Mouse (Mus musculus) hindbrain, embryonic 14.5 days (tissue): ENCODE data around the gene Ghdc. TPM values are rescaled to one million over a fixed set of nuclear protein-coding genes. Genes with fewer than 3 reads are reported as not detected.

Experiments used
- ATAC-seq: fragments of 200-750 bp; cut with Nextera tagmentation; 2 replicates; pipeline ENCODE4 v1.8.0; 2017; ENCODE audit warnings: moderate number of reproducible peaks, mild to moderate bottlenecking, moderate TSS enrichment, moderate library complexity; ENCODE audit not compliant: low FRiP score
- DNase-seq: peaks from one replicate; pipeline ENCODE4 v3.0.0-alpha.2; 2015; ENCODE audit warnings: low spot score
- H3K27ac ChIP-seq: fragments of 300-500 bp; sonication (generic); 2 replicates; pipeline ENCODE4 v1.5.1; 2014; ENCODE audit warnings: mild to moderate bottlenecking, moderate library complexity
- H3K27me3 ChIP-seq: fragments of 300-500 bp; sonication (generic); 2 replicates; pipeline ENCODE4 v1.6.1; 2014; ENCODE audit warnings: mild to moderate bottlenecking, low read length, mixed read lengths; ENCODE audit not compliant: control insufficient read depth, insufficient read depth
- H3K36me3 ChIP-seq: fragments of 300-500 bp; sonication (generic); replicated peaks from 2 replicates; pipeline ENCODE4 v1.6.1; 2014; ENCODE audit not compliant: control insufficient read depth, insufficient read depth
- H3K4me1 ChIP-seq: fragments of 300-500 bp; sonication (generic); replicated peaks from 2 replicates; pipeline ENCODE4 v1.6.1; 2014; ENCODE audit warnings: antibody characterized with exemption, low read length, mixed read lengths; ENCODE audit not compliant: control insufficient read depth, insufficient read depth
- H3K4me2 ChIP-seq: fragments of 300-500 bp; sonication (generic); replicated peaks from 2 replicates; pipeline ENCODE4 v1.6.1; 2014; ENCODE audit warnings: mild to moderate bottlenecking, moderate library complexity
- H3K4me3 ChIP-seq: fragments of 300-500 bp; sonication (generic); replicated peaks from 2 replicates; pipeline ENCODE4 v1.5.1; 2014; ENCODE audit warnings: mild to moderate bottlenecking, low read length
- H3K9ac ChIP-seq: fragments of 300-500 bp; sonication (generic); 2 replicates; pipeline ENCODE4 v1.6.1; 2014
- H3K9me3 ChIP-seq: fragments of 300-500 bp; sonication (generic); 2 replicates; pipeline ENCODE4 v1.6.1; 2016; ENCODE audit warnings: low read length; ENCODE audit not compliant: control insufficient read depth
- WGBS: fragments of 180-500 bp; shearing (Covaris S2); extraction: QIAGEN DNeasy Blood & Tissue Kit; methylation state at CpG from one replicate; pipeline ENCODE4 v1.1.7; 2014; 5-methylcytosine and 5-hydroxymethylcytosine counted together
- polyA plus RNA-seq: library from polyadenylated mRNA; unstranded; fragments of >200 nt; fragmentation: Nextera tagmentation; extraction: Ambion mirVana; gene quantifications from 2 replicates; pipeline ENCODE4 v1.2.1, GENCODE M21; 2014

Gene Ghdc
- polyA plus RNA-seq, 1 experiment from 2014 or later = 4.4 TPM

- no peak overlapping the region for H3K4me3 ChIP-seq
- no peak overlapping the region for H3K27ac ChIP-seq
- no peaks in the 10 kb centered on the region for H3K4me1 ChIP-seq
- no peaks in the 10 kb centered on the region for H3K9me3 ChIP-seq
- WGBS = 84% methylated on average over 4 of the region's 4 CpGs
- H3K4me2 ChIP-seq = no peak overlapping the region
- H3K36me3 ChIP-seq = peaks cover 6% of the 10 kb centered on the region; the same call in 1 of the 2 replicates
- DNase-seq (no peak), ATAC-seq (no peak)
- no peaks in the 10 kb centered on the region for H3K27me3 ChIP-seq
- H3K9ac ChIP-seq = no peak overlapping the region
Measured at GRCm38 (mm10) chr11:100774261-100774660, 3.5 kb upstream of the Ghdc start.

DNA sequence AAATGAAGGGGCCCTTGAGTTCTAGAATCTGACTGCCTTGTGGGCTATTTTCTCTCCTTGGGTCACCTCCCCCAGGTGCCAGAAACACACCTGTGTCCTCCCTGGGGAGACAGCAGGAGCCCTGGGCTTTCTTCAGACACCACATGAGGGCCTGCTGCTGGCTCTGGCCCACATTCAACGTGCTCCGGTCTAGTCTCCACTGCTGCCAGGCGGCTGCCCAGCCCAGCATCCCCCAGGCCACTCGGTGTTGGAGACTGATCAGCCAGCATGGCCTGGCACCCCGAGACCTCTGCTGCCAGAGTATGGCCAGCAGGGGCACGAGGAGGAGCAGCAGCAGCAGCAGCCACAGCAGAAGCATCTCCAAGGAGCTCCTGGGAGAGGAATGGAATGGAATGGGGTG lies 777 bp downstream of the Ghdc start:
- H3K4me2 ChIP-seq = peak overlapping the region; percentile 46
- H3K9ac ChIP-seq = 0 out of 2 replicates have a peak overlapping the region, but pooled peaks have one; percentile 26
- peak overlapping the region; percentile 39 for H3K4me3 ChIP-seq
- no peak overlapping the region for H3K27ac ChIP-seq
- WGBS = 68% methylated on average over 6 of the region's 6 CpGs
- DNase-seq = no peak
- no peaks in the 10 kb centered on the region for H3K4me1 ChIP-seq
- no peaks in the 10 kb centered on the region for H3K27me3 ChIP-seq
- no peaks in the 10 kb centered on the region for H3K36me3 ChIP-seq
- no peak for ATAC-seq
- H3K9me3 ChIP-seq = no peaks in the 10 kb centered on the region

- Histone ChIP-seq H3K9me3 (no peaks in the 10 kb centered on the region), H3K27me3 (no peaks in the 10 kb centered on the region), H3K36me3 (no peaks in the 10 kb centered on the region), H3K4me3 (no peak overlapping the region), H3K9ac (no peak overlapping the region), H3K4me2 (no peak overlapping the region), H3K4me1 (no peaks in the 10 kb centered on the region), H3K27ac (no peak overlapping the region)
- WGBS = 91% methylated on average over 5 of the region's 5 CpGs
- ATAC-seq (no peak), DNase-seq (no peak)
Measured at GRCm38 (mm10) chr11:100767871-100768270, 2.9 kb downstream of the Ghdc start.

DNA sequence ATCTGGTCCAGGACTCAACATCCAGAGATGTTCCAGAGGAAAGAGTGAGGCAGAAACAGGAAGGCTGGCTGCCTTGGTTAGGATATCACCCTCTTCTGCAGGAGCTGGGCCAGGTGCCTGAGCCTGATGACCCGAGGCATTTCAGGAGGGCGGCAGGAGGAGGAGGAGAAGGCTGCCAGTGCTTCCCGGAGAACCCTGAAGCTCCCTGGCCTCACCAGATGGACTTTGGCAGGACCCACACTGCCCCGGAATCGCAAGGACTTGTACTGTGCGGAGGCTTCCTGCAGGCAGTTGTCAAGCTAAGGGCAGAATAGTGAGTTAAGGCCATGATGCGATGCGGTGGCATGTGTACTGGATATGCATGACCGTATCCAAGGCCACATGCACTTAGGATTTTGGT lies 4.0 kb downstream of the Ghdc start:
- ATAC-seq = no peak
- Histone ChIP-seq H3K9ac (no peak overlapping the region), H3K9me3 (no peaks in the 10 kb centered on the region), H3K4me1 (no peaks in the 10 kb centered on the region), H3K27ac (no peak overlapping the region), H3K4me2 (no peak overlapping the region), H3K36me3 (no peaks in the 10 kb centered on the region), H3K4me3 (no peak overlapping the region), H3K27me3 (no peaks in the 10 kb centered on the region)
- WGBS = 82% methylated on average over 9 of the region's 9 CpGs
- no peak for DNase-seq

DNA sequence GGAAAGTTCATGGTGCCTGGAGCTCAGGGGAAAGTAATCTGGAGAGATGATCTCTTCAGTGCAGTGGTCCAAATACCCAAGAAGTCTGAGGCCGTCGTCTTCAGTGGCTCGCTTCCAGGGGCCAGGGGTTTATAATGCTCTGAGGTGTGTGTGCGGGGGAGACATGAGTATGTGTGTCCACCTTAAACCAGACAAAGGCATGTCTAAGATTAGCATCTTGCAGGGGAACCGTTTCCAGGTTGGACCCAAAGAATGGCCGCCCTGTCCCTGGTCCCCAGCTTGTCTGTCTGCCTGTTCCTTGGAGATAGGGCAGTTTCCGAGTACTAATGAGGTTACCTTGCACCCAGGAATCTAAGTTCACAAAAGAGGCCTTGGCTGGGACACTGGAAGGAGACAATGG lies 7.9 kb downstream of the Ghdc start, which contains the start of gene Hcrt:
Gene Hcrt, minus strand, starts transcription at position 101 of the 400 bp plus-strand sequence.
- 0 out of 2 replicates have a peak, but pooled peaks cover 6% of the 10 kb centered on the region for H3K4me1 ChIP-seq
- 90% methylated on average over 7 of the region's 7 CpGs for WGBS
- no peaks in the 10 kb centered on the region for H3K9me3 ChIP-seq
- peak within 1 kb of the TSS; percentile 9; the same call in 1 of the 2 replicates for H3K27ac ChIP-seq
- no peak for DNase-seq
- H3K36me3 ChIP-seq = no peaks in the 10 kb centered on the region
- H3K4me3 ChIP-seq = peak within 1 kb of the TSS; percentile 31
- no peak for ATAC-seq
- H3K9ac ChIP-seq = peak within 1 kb of the TSS; percentile 51
- H3K27me3 ChIP-seq = no peaks in the 10 kb centered on the region
- peak within 1 kb of the TSS; percentile 65 for H3K4me2 ChIP-seq

DNA sequence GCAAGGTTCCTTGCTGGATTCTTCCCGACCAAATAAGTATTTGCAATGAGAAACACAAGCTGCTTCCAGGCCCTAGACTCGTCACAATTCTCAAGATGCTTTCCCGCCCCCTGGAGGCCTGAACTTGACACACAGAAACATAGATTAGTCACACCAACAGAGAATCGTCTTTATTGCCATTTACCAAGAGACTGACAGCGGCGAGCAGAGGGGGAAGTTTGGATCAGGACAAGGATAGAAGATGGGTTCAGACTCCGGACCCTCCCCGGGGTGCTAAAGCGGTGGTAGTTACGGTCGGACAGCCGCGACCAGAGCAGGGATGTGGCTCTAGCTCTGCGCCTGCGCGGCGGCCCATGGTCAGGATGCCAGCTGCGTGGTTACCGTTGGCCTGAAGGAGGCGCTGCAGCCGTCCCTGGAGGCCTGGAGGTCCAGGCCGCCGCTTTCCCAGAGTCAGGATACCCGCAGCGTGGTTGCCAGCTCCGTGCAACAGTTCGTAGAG lies 9.2 kb downstream of the Ghdc start:
- WGBS = under 1% methylated on average over 27 of the region's 27 CpGs
- H3K9me3 ChIP-seq = no peaks in the 10 kb centered on the region

DNA sequence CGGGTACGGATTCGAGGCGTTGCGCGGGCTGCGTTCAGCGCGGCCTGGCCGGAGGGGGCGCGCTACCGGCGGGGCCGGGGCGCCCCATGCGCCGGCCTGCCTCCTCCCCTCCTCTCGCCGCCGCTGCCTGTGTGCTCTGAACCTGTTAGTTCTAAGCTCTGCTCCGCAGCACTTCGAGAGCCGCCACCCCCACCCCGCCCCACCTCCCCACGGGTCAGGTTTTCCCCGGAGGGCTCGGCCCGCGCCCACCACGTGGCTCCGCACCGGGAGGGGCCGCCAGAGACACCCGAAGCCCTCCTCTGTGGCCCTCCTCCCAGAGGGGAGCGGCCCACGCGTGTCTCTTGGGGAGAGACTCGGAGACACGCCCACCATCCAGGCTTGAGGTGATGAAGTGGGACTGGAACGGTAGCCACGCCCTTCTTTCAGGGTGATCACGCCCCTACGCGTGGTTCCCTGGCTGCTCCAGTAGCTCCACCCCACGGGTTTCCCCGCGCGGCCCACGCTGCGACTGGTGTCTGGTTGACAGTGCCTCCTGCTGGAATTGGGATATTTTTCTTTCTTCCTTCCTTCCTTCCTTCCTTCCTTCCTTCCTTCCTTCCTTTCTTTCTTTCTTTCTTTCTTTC lies 11.0 kb downstream of the Ghdc start, which contains the start of gene Kcnh4:
Gene Kcnh4, minus strand, starts transcription at position 332 of the 623 bp plus-strand sequence.
- peak within 1 kb of the TSS; percentile 64 for H3K4me2 ChIP-seq
- peak within 1 kb of the TSS; percentile 70 for H3K9ac ChIP-seq
- under 1% methylated on average over 44 of the region's 51 CpGs for WGBS
- ATAC-seq (peak; percentile 79), DNase-seq (peak; percentile 73)
- no peaks in the 10 kb centered on the region for H3K9me3 ChIP-seq
- H3K4me3 ChIP-seq = peak within 1 kb of the TSS; percentile 53
- no peaks in the 10 kb centered on the region for H3K27me3 ChIP-seq
- H3K27ac ChIP-seq = peak within 1 kb of the TSS; percentile 58
- H3K4me1 ChIP-seq = 0 out of 2 replicates have a peak, but pooled peaks cover 6% of the 10 kb centered on the region
- peaks cover 15% of the 10 kb centered on the region; the same call in 1 of the 2 replicates for H3K36me3 ChIP-seq

More for the DNA sequence above, 9.2 kb downstream of the Ghdc start:
- H3K36me3 ChIP-seq = peaks cover 1% of the 10 kb centered on the region; the same call in 1 of the 2 replicates
- H3K4me1 ChIP-seq = 0 out of 2 replicates have a peak, but pooled peaks cover 6% of the 10 kb centered on the region
- H3K27me3 ChIP-seq = no peaks in the 10 kb centered on the region
- peak overlapping the region; percentile 46; the same call in 1 of the 2 replicates for H3K27ac ChIP-seq
- H3K4me3 ChIP-seq = peak overlapping the region; percentile 31
- H3K9ac ChIP-seq = peak overlapping the region; percentile 51
- peak overlapping the region; percentile 65 for H3K4me2 ChIP-seq
- peak; percentile 53; the same call in 1 of the 2 replicates for ATAC-seq
- peak; percentile 88 for DNase-seq

GRCm38 (mm10) chr11:100758707-100759610 lies 11.8 kb downstream of the Ghdc start:
- WGBS = under 1% methylated on average over 35 of the region's 35 CpGs
- peak; percentile 62 for DNase-seq
- H3K27ac ChIP-seq = peak overlapping the region; percentile 58

More at GRCm38 (mm10) chr11:100758707-100759610, 11.8 kb downstream of the Ghdc start:
- Histone ChIP-seq H3K4me2 (peak overlapping the region; percentile 64), H3K4me3 (peak overlapping the region; percentile 53), H3K27me3 (no peaks in the 10 kb centered on the region), H3K9me3 (no peaks in the 10 kb centered on the region), H3K4me1 (0 out of 2 replicates have a peak, but pooled peaks cover 6% of the 10 kb centered on the region), H3K36me3 (peaks cover 23% of the 10 kb centered on the region; the same call in 1 of the 2 replicates), H3K9ac (peak overlapping the region; percentile 70)
- ATAC-seq = peak; percentile 29; the same call in 1 of the 2 replicates
